In genomic region chr1:172513525-172514212, GRCm38 (mm10) we compare ENCODE assay signal across 8 mouse cellular contexts. TPM values are rescaled to one million over a fixed set of nuclear protein-coding genes. Genes with fewer than 3 reads are reported as not detected.
A peak's percentile ranks its signal among the peaks of the same experiment; 100 is the strongest.
DNase-seq lines count a peak whose midpoint lies in the region; ATAC-seq and TF ChIP-seq lines count a peak whose summit lies in the region.

No protein-coding gene starts in this region.

- H3K36me3 ChIP-seq in heart, embryonic 13.5 days = peaks cover 8% of the 10 kb centered on the region
- H3K36me3 ChIP-seq in megakaryocyte, embryonic 14.5 days (replicated peaks; ENCODE audit: low read length) = peaks cover 42% of the 10 kb centered on the region

- no peak for TF ChIP-seq CTCF in cerebellum, adult 2 months (IDR thresholded peaks at IDR 0.05; ENCODE audit: borderline replicate concordance, insufficient read depth, low read depth, low read length)

- WGBS in heart, embryonic 13.5 days = 32% methylated on average over 17 of the region's 17 CpGs
- 44% methylated on average over 17 of the region's 17 CpGs for WGBS in cerebellum, adult 2 months

- peak overlapping the region; percentile 51 for H3K4me2 ChIP-seq in heart, embryonic 13.5 days

- no peak for DNase-seq in frontal cortex, postnatal 10 days (ENCODE audit: low spot score in 2 of 2)
- peak; percentile 56 for DNase-seq in kidney, postnatal 14 days
- DNase-seq in thymus, postnatal 25 days = peak; percentile 78
- DNase-seq in cerebellum, adult 2 months = no peak

- no peak for TF ChIP-seq POLR2A in cerebellum, adult 2 months (IDR thresholded peaks at IDR 0.05; ENCODE audit: borderline replicate concordance, insufficient read depth, low read length)

- H3K9me3 ChIP-seq in heart, embryonic 13.5 days = peaks cover 9% of the 10 kb centered on the region
- H3K9me3 ChIP-seq in megakaryocyte, embryonic 14.5 days = peaks cover 5% of the 10 kb centered on the region; the same call in 1 of the 2 replicates

- peak overlapping the region; percentile 85 for H3K27ac ChIP-seq in heart, embryonic 13.5 days (replicated peaks)
- H3K27ac ChIP-seq in cerebellum, adult 2 months (ENCODE audit: insufficient read depth, low read length) = no peak overlapping the region

- peak; percentile 20; the same call in 1 of the 2 replicates for ATAC-seq in frontal cortex, adult (ENCODE audit: low TSS enrichment)
- ATAC-seq in activated CD4-positive, CD25-positive, alpha-beta regulatory T cell, adult 4 months = peak; percentile 87
- ATAC-seq in heart, embryonic 13.5 days (ENCODE audit: extremely low read depth, insufficient number of reproducible peaks, low FRiP score, low TSS enrichment) = no peak; the same call in 1 of the 2 replicates

- peak overlapping the region; percentile 69 for H3K9ac ChIP-seq in heart, embryonic 13.5 days

- H3K27me3 ChIP-seq in heart, embryonic 13.5 days (replicated peaks) = no peaks in the 10 kb centered on the region
- no peaks in the 10 kb centered on the region for H3K27me3 ChIP-seq in megakaryocyte, embryonic 14.5 days (replicated peaks)
- H3K27me3 ChIP-seq in cerebellum, adult 2 months (ENCODE audit: control insufficient read depth, insufficient read depth, low read length) = no peaks in the 10 kb centered on the region

- H3K4me3 ChIP-seq in heart, embryonic 13.5 days = no peak overlapping the region
- peak overlapping the region; percentile 91 for H3K4me3 ChIP-seq in megakaryocyte, embryonic 14.5 days (replicated peaks)
- H3K4me3 ChIP-seq in cerebellum, adult 2 months (replicated peaks; ENCODE audit: insufficient read depth, low read depth, low read length) = no peak overlapping the region

- H3K4me1 ChIP-seq in heart, embryonic 13.5 days = peaks cover 66% of the 10 kb centered on the region
- peaks cover 81% of the 10 kb centered on the region for H3K4me1 ChIP-seq in megakaryocyte, embryonic 14.5 days
- peaks cover 4% of the 10 kb centered on the region; the same call in 1 of the 2 replicates for H3K4me1 ChIP-seq in cerebellum, adult 2 months (ENCODE audit: control insufficient read depth, insufficient read depth, low read length)

RNA-seq across cellular contexts. Expression of gene Cfap45, which starts 6.9 kb away (rescaled TPM):
- under 1 TPM; 0.09 to 0.75 TPM for polyA plus RNA-seq in activated CD4-positive, CD25-positive, alpha-beta regulatory T cell, adult 4 months (2017; shearing (Covaris generic))
- polyA plus RNA-seq in heart, embryonic 13.5 days (2015; fragmentation: Nextera tagmentation; extraction: Ambion mirVana) = 1.9 and 2.4 TPM in 2 replicates
- polyA plus RNA-seq in megakaryocyte, embryonic 14.5 days (2012; ENCODE audit: insufficient read depth, low replicate concordance) = 0.93 TPM in 1 of 2 replicates, not detected in the other
- 1.00 and 1.0 TPM in 2 replicates for polyA plus RNA-seq in cerebellum, adult 2 months (2012; rRNA removed)

RNA-seq across cellular contexts. Expression of gene Tagln2, which starts 13.8 kb away (rescaled TPM):
- polyA plus RNA-seq in activated CD4-positive, CD25-positive, alpha-beta regulatory T cell, adult 4 months (2017; shearing (Covaris generic)) = 100 to 1,000 TPM; 319 to 387 TPM
- 312 and 327 TPM in 2 replicates for polyA plus RNA-seq in heart, embryonic 13.5 days (2015; fragmentation: Nextera tagmentation; extraction: Ambion mirVana)
- 725 and 2,302 TPM in 2 replicates for polyA plus RNA-seq in megakaryocyte, embryonic 14.5 days (2012; ENCODE audit: insufficient read depth, low replicate concordance)
- polyA plus RNA-seq in cerebellum, adult 2 months (2012; rRNA removed) = 12.9 and 13.0 TPM in 2 replicates

RNA-seq across cellular contexts. Expression of gene Igsf9, which starts 32.1 kb away (rescaled TPM):
- polyA plus RNA-seq in activated CD4-positive, CD25-positive, alpha-beta regulatory T cell, adult 4 months (2017; shearing (Covaris generic)) = not detected
- 9.2 and 9.6 TPM in 2 replicates for polyA plus RNA-seq in heart, embryonic 13.5 days (2015; fragmentation: Nextera tagmentation; extraction: Ambion mirVana)
- 0.41 and 0.68 TPM in 2 replicates for polyA plus RNA-seq in megakaryocyte, embryonic 14.5 days (2012; ENCODE audit: insufficient read depth, low replicate concordance)
- 1.9 and 2.2 TPM in 2 replicates for polyA plus RNA-seq in cerebellum, adult 2 months (2012; rRNA removed)

RNA-seq across cellular contexts. Expression of gene Slamf9, which starts 38.5 kb away (rescaled TPM):
- polyA plus RNA-seq in activated CD4-positive, CD25-positive, alpha-beta regulatory T cell, adult 4 months (2017; shearing (Covaris generic)) = under 1 TPM in 1 of 2 experiments, not detected in 1; 0.25 TPM
- 1.2 and 1.3 TPM in 2 replicates for polyA plus RNA-seq in heart, embryonic 13.5 days (2015; fragmentation: Nextera tagmentation; extraction: Ambion mirVana)
- polyA plus RNA-seq in megakaryocyte, embryonic 14.5 days (2012; ENCODE audit: insufficient read depth, low replicate concordance) = not detected in 2 replicates
- polyA plus RNA-seq in cerebellum, adult 2 months (2012; rRNA removed) = 0.74 and 0.87 TPM in 2 replicates

RNA-seq across cellular contexts. Expression of gene Vsig8, which starts 42.1 kb away (rescaled TPM):
- not detected for polyA plus RNA-seq in activated CD4-positive, CD25-positive, alpha-beta regulatory T cell, adult 4 months (2017; shearing (Covaris generic))
- polyA plus RNA-seq in heart, embryonic 13.5 days (2015; fragmentation: Nextera tagmentation; extraction: Ambion mirVana) = 0.15 and 0.25 TPM in 2 replicates
- not detected in 2 replicates for polyA plus RNA-seq in megakaryocyte, embryonic 14.5 days (2012; ENCODE audit: insufficient read depth, low replicate concordance)
- polyA plus RNA-seq in cerebellum, adult 2 months (2012; rRNA removed) = 0.46 and 0.65 TPM in 2 replicates

Comparison
In these comparisons a context has a peak if more than half of its experiments do, and no peak if none do; other contexts are left out.
1. DNase-seq: peak in kidney, postnatal 14 days (single experiment) and thymus, postnatal 25 days (single experiment); none in frontal cortex, postnatal 10 days (0 of 2) and cerebellum, adult 2 months (0 of 2).
2. RNA of gene Tagln2, which starts 13.8 kb away (polyA plus RNA-seq): 725 to 2,302 TPM in megakaryocyte, embryonic 14.5 days, 319 to 387 TPM in activated CD4-positive, CD25-positive, alpha-beta regulatory T cell, adult 4 months and 312 to 327 TPM in heart, embryonic 13.5 days; 12.9 to 13.0 TPM in cerebellum, adult 2 months; every median in the first group is over 10 times any median in the second.